Mouse (Mus musculus) liver, embryonic 12.5 days (tissue): ENCODE measurements around the gene Nlrp6. TPM values are rescaled to one million over a fixed set of nuclear protein-coding genes. Genes with fewer than 3 reads are reported as not detected.
A peak's percentile ranks its signal among the peaks of the same experiment; 100 is the strongest.

Source experiments
- ATAC-seq: fragments of 200-750 bp; cut with Nextera tagmentation; 2 replicates; pipeline ENCODE4 v1.8.0; 2017; ENCODE audit warnings: moderate number of reproducible peaks, mild to moderate bottlenecking, moderate library complexity
- H3K27ac ChIP-seq: fragments of 300-500 bp; sonication (generic); 2 replicates; pipeline ENCODE4 v1.5.1; 2016; ENCODE audit warnings: mild to moderate bottlenecking
- H3K27me3 ChIP-seq: fragments of 300-500 bp; sonication (generic); replicated peaks from 2 replicates; pipeline ENCODE4 v1.6.1; 2016; ENCODE audit warnings: mild to moderate bottlenecking, moderate library complexity
- H3K36me3 ChIP-seq: fragments of 300-500 bp; sonication (generic); 2 replicates; pipeline ENCODE4 v1.6.1; 2016; ENCODE audit warnings: mild to moderate bottlenecking, moderate library complexity
- H3K4me1 ChIP-seq: fragments of 300-500 bp; sonication (generic); 2 replicates; pipeline ENCODE4 v1.6.1; 2016
- H3K4me2 ChIP-seq: fragments of 300-500 bp; sonication (generic); 2 replicates; pipeline ENCODE4 v1.6.1; 2016; ENCODE audit warnings: mild to moderate bottlenecking, moderate library complexity
- H3K4me3 ChIP-seq: fragments of 300-500 bp; sonication (generic); 2 replicates; pipeline ENCODE4 v1.5.1; 2016; ENCODE audit warnings: mild to moderate bottlenecking, moderate library complexity
- H3K9ac ChIP-seq: fragments of 300-500 bp; sonication (generic); 2 replicates; pipeline ENCODE4 v1.6.1; 2016; ENCODE audit warnings: mild to moderate bottlenecking, moderate library complexity
- H3K9me3 ChIP-seq: fragments of 300-500 bp; sonication (generic); replicated peaks from 2 replicates; pipeline ENCODE4 v1.6.1; 2016; ENCODE audit warnings: mild to moderate bottlenecking, moderate library complexity
- WGBS: fragments of 180-500 bp; shearing (Covaris S2); methylation state at CpG from one replicate; pipeline ENCODE4 v1.1.7; 2016; ENCODE audit not compliant: insufficient replicate concordance; 5-methylcytosine and 5-hydroxymethylcytosine counted together
- polyA plus RNA-seq: library from polyadenylated mRNA; unstranded; fragments of >200 nt; fragmentation: Nextera tagmentation; extraction: Ambion mirVana; gene quantifications from 2 replicates; pipeline ENCODE4 v1.2.1, GENCODE M21; 2016

Gene Nlrp6
- polyA plus RNA-seq, 1 experiment from 2014 or later: 1.4 TPM

- no peak for ATAC-seq
- H3K36me3 ChIP-seq: peaks cover 52% of the 10 kb centered on the region
- no peak overlapping the region for H3K9ac ChIP-seq
- H3K4me1 ChIP-seq: no peaks in the 10 kb centered on the region
- no peaks in the 10 kb centered on the region for H3K27me3 ChIP-seq
- no peak overlapping the region for H3K27ac ChIP-seq
- 75% methylated on average over 3 of the region's 3 CpGs for WGBS
- no peak overlapping the region for H3K4me3 ChIP-seq
- no peak overlapping the region for H3K4me2 ChIP-seq
- no peaks in the 10 kb centered on the region for H3K9me3 ChIP-seq
Measured at GRCm38 (mm10) chr7:140899121-140899520, 21.6 kb upstream of the Nlrp6 start.

- 69% methylated on average over 10 of the region's 10 CpGs for WGBS
- Histone ChIP-seq H3K4me1 (no peaks in the 10 kb centered on the region), H3K27ac (no peak within 1 kb of the TSS), H3K9ac (no peak within 1 kb of the TSS), H3K27me3 (no peaks in the 10 kb centered on the region), H3K9me3 (no peaks in the 10 kb centered on the region), H3K4me2 (no peak within 1 kb of the TSS), H3K36me3 (peaks cover 42% of the 10 kb centered on the region), H3K4me3 (no peak within 1 kb of the TSS)
- no peak for ATAC-seq
Measured at GRCm38 (mm10) chr7:140900220-140900619, 20.5 kb upstream of the Nlrp6 start, which contains the start of gene Cox8b. TSS of gene Cox8b (minus strand) at chr7:140900446.

- no peak for ATAC-seq
- Histone ChIP-seq H3K4me1 (no peaks in the 10 kb centered on the region), H3K27ac (no peak overlapping the region), H3K36me3 (peaks cover 24% of the 10 kb centered on the region), H3K4me3 (no peak overlapping the region), H3K9ac (no peak overlapping the region), H3K9me3 (no peaks in the 10 kb centered on the region), H3K4me2 (no peak overlapping the region), H3K27me3 (no peaks in the 10 kb centered on the region)
- WGBS: 74% methylated on average over 15 of the region's 15 CpGs
Measured at GRCm38 (mm10) chr7:140902036-140902875, 18.4 kb upstream of the Nlrp6 start.

- Histone ChIP-seq H3K9ac (no peak overlapping the region), H3K27me3 (no peaks in the 10 kb centered on the region), H3K4me2 (no peak overlapping the region), H3K4me3 (no peak overlapping the region), H3K4me1 (peaks cover 2% of the 10 kb centered on the region; the same call in 1 of the 2 replicates), H3K36me3 (peaks cover 14% of the 10 kb centered on the region), H3K9me3 (no peaks in the 10 kb centered on the region), H3K27ac (no peak overlapping the region)
- WGBS: 24% methylated on average over 13 of the region's 13 CpGs
- ATAC-seq: peak; percentile 36
Measured at GRCm38 (mm10) chr7:140903212-140903611, 17.5 kb upstream of the Nlrp6 start.

- H3K4me2 ChIP-seq: peak overlapping the region; percentile 28; the same call in 1 of the 2 replicates
- ATAC-seq: peak; percentile 46; the same call in 1 of the 2 replicates
- H3K9ac ChIP-seq: no peak overlapping the region
Measured at GRCm38 (mm10) chr7:140905642-140906081, 15.0 kb upstream of the Nlrp6 start.

DNA sequence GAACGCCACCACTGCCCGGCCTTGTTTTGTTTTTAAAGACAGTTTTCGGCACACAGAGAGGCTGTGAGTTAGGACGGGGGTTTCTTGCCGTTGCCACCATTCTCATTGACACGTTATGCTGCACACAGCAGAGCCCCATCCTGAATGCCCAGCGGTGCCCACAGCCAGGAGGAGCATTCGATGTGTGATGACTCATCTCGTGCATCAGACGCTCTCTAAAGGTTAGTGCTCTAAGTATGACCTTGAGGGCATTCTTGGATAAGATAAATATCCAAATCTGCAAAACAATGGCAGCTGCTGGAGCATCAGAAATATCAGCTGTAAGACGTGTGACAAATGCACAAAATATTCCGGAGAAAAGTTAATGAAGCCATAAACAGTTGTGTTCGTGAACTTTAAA lies 13.6 kb upstream of the Nlrp6 start:
- no peak overlapping the region for H3K4me3 ChIP-seq
- no peak for ATAC-seq
- H3K4me1 ChIP-seq: peaks cover 14% of the 10 kb centered on the region; the same call in 1 of the 2 replicates
- H3K9me3 ChIP-seq: no peaks in the 10 kb centered on the region
- H3K36me3 ChIP-seq: no peaks in the 10 kb centered on the region
- WGBS: 70% methylated on average over 13 of the region's 13 CpGs
- peaks cover 3% of the 10 kb centered on the region; the same call in 1 of the 2 replicates for H3K27me3 ChIP-seq
- H3K9ac ChIP-seq: no peak overlapping the region
- no peak overlapping the region for H3K4me2 ChIP-seq
- H3K27ac ChIP-seq: no peak overlapping the region

More at GRCm38 (mm10) chr7:140905642-140906081, 15.0 kb upstream of the Nlrp6 start:
- Histone ChIP-seq H3K36me3 (no peaks in the 10 kb centered on the region), H3K27me3 (no peaks in the 10 kb centered on the region; the same call in 1 of the 2 replicates), H3K4me3 (no peak overlapping the region), H3K4me1 (peaks cover 14% of the 10 kb centered on the region; the same call in 1 of the 2 replicates), H3K27ac (peak overlapping the region; percentile 54), H3K9me3 (no peaks in the 10 kb centered on the region)
- WGBS: 31% methylated on average over 2 of the region's 2 CpGs

- no peaks in the 10 kb centered on the region for H3K9me3 ChIP-seq
- WGBS: 69% methylated on average over 7 of the region's 7 CpGs
- peak overlapping the region; percentile 51 for H3K27ac ChIP-seq
- H3K4me2 ChIP-seq: no peak overlapping the region
- ATAC-seq: no peak
- peaks cover 19% of the 10 kb centered on the region for H3K4me1 ChIP-seq
- peaks cover 3% of the 10 kb centered on the region; the same call in 1 of the 2 replicates for H3K27me3 ChIP-seq
- H3K9ac ChIP-seq: no peak overlapping the region
- no peaks in the 10 kb centered on the region for H3K36me3 ChIP-seq
- H3K4me3 ChIP-seq: no peak overlapping the region
Measured at GRCm38 (mm10) chr7:140907697-140908096, 13.0 kb upstream of the Nlrp6 start.

DNA sequence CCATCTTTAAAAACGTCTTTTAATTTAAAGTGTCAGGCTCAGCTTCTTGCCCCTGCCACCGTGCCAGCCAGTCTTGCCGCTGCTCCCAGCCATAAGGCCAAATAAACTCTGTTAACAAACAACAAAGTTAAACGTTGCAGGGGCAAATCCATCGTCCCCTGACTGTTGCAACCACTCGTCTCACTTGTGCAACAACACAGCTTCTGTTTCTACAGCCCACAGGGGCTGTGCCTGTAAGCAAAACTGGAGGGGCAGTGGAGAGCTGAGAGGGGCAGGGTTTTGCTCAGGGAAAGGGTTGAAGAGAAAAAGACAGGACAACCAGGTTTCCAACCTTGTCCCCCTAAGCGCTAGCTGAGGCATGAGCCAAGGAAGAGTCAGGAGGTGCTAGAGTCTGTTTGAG lies 12.5 kb upstream of the Nlrp6 start:
- Histone ChIP-seq H3K4me2 (peak overlapping the region; percentile 68), H3K4me1 (peaks cover 21% of the 10 kb centered on the region), H3K36me3 (no peaks in the 10 kb centered on the region), H3K27me3 (peaks cover 3% of the 10 kb centered on the region; the same call in 1 of the 2 replicates), H3K9ac (no peak overlapping the region), H3K9me3 (no peaks in the 10 kb centered on the region), H3K4me3 (no peak overlapping the region), H3K27ac (peak overlapping the region; percentile 51)
- WGBS: 36% methylated on average over 7 of the region's 7 CpGs
- ATAC-seq: no peak

DNA sequence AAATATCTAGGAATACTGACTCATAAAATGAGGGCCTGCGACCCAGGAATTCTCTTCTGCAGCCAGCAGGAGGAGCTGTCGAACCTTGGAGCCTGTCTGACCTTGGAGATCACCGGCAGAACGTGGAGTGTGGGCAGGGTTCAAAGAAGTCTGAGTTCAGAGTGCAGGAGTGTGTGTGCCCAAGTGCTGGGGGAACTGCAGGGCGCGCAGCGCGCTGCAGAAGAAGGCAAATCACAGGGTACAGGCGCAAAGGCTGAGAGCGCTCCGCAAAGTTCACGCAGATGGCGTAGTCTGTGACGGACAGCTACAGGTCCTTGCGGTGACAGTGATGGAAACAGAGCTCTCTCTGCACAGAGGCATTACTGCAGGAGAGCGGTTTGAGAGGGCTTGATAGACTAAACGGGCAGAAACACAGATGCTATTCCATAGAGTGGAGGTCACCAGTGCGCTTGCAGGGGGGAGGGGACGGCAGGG lies 12.0 kb upstream of the Nlrp6 start:
- peak overlapping the region; percentile 44; the same call in 1 of the 2 replicates for H3K9ac ChIP-seq
- H3K27ac ChIP-seq: peak overlapping the region; percentile 56; the same call in 1 of the 2 replicates
- 5% methylated on average over 19 of the region's 19 CpGs for WGBS
- no peaks in the 10 kb centered on the region for H3K36me3 ChIP-seq
- peak overlapping the region; percentile 42 for H3K4me3 ChIP-seq
- H3K27me3 ChIP-seq: peaks cover 3% of the 10 kb centered on the region; the same call in 1 of the 2 replicates
- peak overlapping the region; percentile 68 for H3K4me2 ChIP-seq
- peak; percentile 61 for ATAC-seq
- peaks cover 21% of the 10 kb centered on the region for H3K4me1 ChIP-seq
- H3K9me3 ChIP-seq: no peaks in the 10 kb centered on the region

- Histone ChIP-seq H3K36me3 (no peaks in the 10 kb centered on the region), H3K4me3 (no peak overlapping the region), H3K9me3 (no peaks in the 10 kb centered on the region), H3K27ac (peak overlapping the region; percentile 32; the same call in 1 of the 2 replicates), H3K27me3 (peaks cover 3% of the 10 kb centered on the region; the same call in 1 of the 2 replicates), H3K9ac (no peak overlapping the region), H3K4me2 (no peak overlapping the region), H3K4me1 (peaks cover 21% of the 10 kb centered on the region)
- no peak for ATAC-seq
- WGBS: 38% methylated on average over 3 of the region's 3 CpGs
Measured at GRCm38 (mm10) chr7:140912293-140912692, 8.4 kb upstream of the Nlrp6 start.

DNA sequence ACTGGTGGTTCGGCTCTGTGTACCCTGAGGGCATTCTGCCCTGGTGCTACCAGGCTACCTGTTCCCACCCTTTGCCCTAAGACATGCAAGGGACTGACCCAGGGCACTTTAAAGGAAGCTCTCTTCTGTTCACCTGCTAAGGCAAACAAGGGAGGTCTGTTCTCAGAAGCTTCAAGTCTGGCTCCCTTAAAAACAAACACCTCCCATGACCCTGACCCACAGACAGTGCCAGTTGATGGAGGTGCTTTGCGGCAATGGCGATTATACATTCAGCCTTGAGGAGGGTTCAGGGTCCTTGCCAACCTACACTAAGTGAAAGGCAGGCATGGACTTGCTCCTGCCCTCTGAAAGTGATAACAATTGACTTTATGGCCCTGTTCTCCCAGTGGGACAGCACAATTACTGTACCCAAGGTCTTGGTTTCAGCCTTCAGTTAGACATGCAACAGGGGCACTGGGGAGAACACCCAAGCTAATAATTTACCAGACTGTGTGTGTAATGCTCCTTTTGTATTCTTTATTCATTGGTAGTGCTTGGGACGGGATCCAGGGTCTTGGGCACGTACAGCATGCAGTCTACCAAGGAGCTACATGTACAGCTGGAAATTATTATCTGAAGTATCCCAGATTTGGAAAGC lies 7.7 kb upstream of the Nlrp6 start:
- H3K4me2 ChIP-seq: 0 out of 2 replicates have a peak overlapping the region, but pooled peaks have one; percentile 13
- peak overlapping the region; percentile 32; the same call in 1 of the 2 replicates for H3K27ac ChIP-seq
- no peak for ATAC-seq

More for the DNA sequence above, 7.7 kb upstream of the Nlrp6 start:
- Histone ChIP-seq H3K4me3 (no peak overlapping the region), H3K9me3 (no peaks in the 10 kb centered on the region), H3K4me1 (peaks cover 21% of the 10 kb centered on the region), H3K9ac (no peak overlapping the region), H3K36me3 (no peaks in the 10 kb centered on the region), H3K27me3 (peaks cover 4% of the 10 kb centered on the region; the same call in 1 of the 2 replicates)
- 64% methylated on average over 5 of the region's 5 CpGs for WGBS
